Mouse (Mus musculus) macrophage (primary cell): ENCODE data around the gene Ppat. TPM values are rescaled to one million over a fixed set of nuclear protein-coding genes. Genes with fewer than 3 reads are reported as not detected.

ENCODE experiments used
- H3K27ac ChIP-seq: fragments of 350-480 bp; formaldehyde crosslinking; 2 replicates; pipeline ENCODE4 v1.9.0; 2021
- H3K36me3 ChIP-seq: fragments of 350-480 bp; formaldehyde crosslinking; 2 replicates; pipeline ENCODE4 v1.9.0; 2021; ENCODE audit errors: inconsistent target
- H3K4me3 ChIP-seq: fragments of 350-480 bp; formaldehyde crosslinking; 2 replicates; pipeline ENCODE4 v1.9.0; 2021; ENCODE audit errors: inconsistent target
- H3K79me2 ChIP-seq: fragments of 350-480 bp; formaldehyde crosslinking; 2 replicates; pipeline ENCODE4 v1.9.0; 2021; ENCODE audit errors: inconsistent target
- WGBS: methylation state at CpG from one replicate; pipeline ENCODE4 v1.1.7; 2026; ENCODE audit warnings: inconsistent platforms; ENCODE audit not compliant: missing documents; 5-methylcytosine and 5-hydroxymethylcytosine counted together
- polyA plus RNA-seq: library from polyadenylated mRNA; stranded (reverse); fragments of 250-400 nt; gene quantifications from 3 replicates; pipeline ENCODE4 v1.2.4, GENCODE M21; 2018; ENCODE audit warnings: inconsistent platforms

The Ppat gene
- polyA plus RNA-seq, 1 experiment from 2014 or later, result 7.5 TPM

- 100% methylated on average over 1 of the region's 1 CpGs for WGBS
- Histone ChIP-seq H3K4me3 (no peak overlapping the region), H3K79me2 (peaks cover 32% of the 10 kb centered on the region), H3K36me3 (peaks cover 58% of the 10 kb centered on the region), H3K27ac (no peak overlapping the region)
Measured at GRCm38 (mm10) chr5:76957954-76958353, 6.6 kb upstream of the Ppat start.

GRCm38 (mm10) chr5:76955474-76955873 lies 4.1 kb upstream of the Ppat start:
- Histone ChIP-seq H3K36me3 (peaks cover 34% of the 10 kb centered on the region), H3K79me2 (peaks cover 48% of the 10 kb centered on the region), H3K4me3 (no peak overlapping the region), H3K27ac (no peak overlapping the region)
- 87% methylated on average over 4 of the region's 4 CpGs for WGBS

- Histone ChIP-seq H3K36me3 (peaks cover 26% of the 10 kb centered on the region), H3K4me3 (no peak overlapping the region), H3K27ac (no peak overlapping the region; the same call in 1 of the 2 replicates), H3K79me2 (peaks cover 59% of the 10 kb centered on the region)
- 50% methylated on average over 6 of the region's 6 CpGs for WGBS
Measured at GRCm38 (mm10) chr5:76954271-76954900, 3.0 kb upstream of the Ppat start.

DNA sequence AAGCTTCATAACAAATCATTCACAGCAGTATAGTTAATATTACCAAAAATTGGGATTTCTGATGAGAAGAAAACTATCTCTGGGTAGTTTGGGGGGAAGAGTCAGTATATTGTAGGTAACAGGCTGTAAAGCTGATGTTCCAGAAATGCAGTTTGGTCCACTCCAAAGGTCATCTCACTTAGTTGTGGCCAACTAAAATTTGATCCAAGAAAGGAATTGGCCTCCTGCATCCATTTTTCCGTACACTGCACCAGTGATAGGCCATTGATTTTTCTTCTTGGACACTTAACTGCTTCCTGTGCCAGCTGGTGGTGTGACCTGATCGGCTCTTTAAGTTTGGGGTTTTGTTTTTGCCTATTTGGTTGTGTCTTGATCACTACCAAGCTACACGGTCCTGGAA lies 2.4 kb upstream of the Ppat start:
- H3K4me3 ChIP-seq, result no peak overlapping the region
- peaks cover 65% of the 10 kb centered on the region for H3K79me2 ChIP-seq
- peaks cover 23% of the 10 kb centered on the region for H3K36me3 ChIP-seq
- 79% methylated on average over 3 of the region's 3 CpGs for whole genome bisulfite sequencing
- H3K27ac ChIP-seq, result no peak overlapping the region

- Histone ChIP-seq H3K27ac (peak overlapping the region; percentile 53), H3K4me3 (peak overlapping the region; percentile 79), H3K36me3 (peaks cover 10% of the 10 kb centered on the region), H3K79me2 (peaks cover 79% of the 10 kb centered on the region)
- WGBS, result 4% methylated on average over 7 of the region's 7 CpGs
Measured at GRCm38 (mm10) chr5:76952112-76953040, 998 bp upstream of the Ppat start.

GRCm38 (mm10) chr5:76950343-76951105 lies 854 bp downstream of the Ppat start:
- Histone ChIP-seq H3K36me3 (no peaks in the 10 kb centered on the region), H3K79me2 (peaks cover 89% of the 10 kb centered on the region), H3K27ac (peak overlapping the region; percentile 35), H3K4me3 (peak overlapping the region; percentile 79)
- WGBS, result 0% methylated on average over 24 of the region's 24 CpGs

DNA sequence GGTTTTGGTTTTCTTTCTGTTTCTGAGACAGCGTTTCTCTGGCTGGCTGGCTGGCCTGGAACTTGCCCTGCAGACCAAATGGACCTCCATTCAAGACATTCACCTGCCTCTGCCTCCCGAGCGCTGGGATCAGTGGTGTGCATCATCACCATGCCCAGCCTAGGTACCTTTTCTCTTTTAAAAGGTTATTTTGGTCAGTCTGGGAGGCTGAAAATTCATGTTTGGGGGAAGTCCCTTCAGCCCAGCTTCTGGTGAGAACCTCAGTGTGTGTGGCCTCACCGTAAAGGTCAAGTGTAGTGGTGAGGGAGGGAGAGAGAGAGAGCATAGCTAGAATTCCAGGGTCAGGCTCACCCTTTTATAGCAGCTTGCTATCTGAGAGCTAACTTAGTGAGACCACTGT lies 3.6 kb downstream of the Ppat start:
- H3K4me3 ChIP-seq, result no peak overlapping the region
- H3K27ac ChIP-seq, result no peak overlapping the region
- no peaks in the 10 kb centered on the region for H3K36me3 ChIP-seq
- peaks cover 91% of the 10 kb centered on the region for H3K79me2 ChIP-seq
- 70% methylated on average over 4 of the region's 4 CpGs for WGBS

DNA sequence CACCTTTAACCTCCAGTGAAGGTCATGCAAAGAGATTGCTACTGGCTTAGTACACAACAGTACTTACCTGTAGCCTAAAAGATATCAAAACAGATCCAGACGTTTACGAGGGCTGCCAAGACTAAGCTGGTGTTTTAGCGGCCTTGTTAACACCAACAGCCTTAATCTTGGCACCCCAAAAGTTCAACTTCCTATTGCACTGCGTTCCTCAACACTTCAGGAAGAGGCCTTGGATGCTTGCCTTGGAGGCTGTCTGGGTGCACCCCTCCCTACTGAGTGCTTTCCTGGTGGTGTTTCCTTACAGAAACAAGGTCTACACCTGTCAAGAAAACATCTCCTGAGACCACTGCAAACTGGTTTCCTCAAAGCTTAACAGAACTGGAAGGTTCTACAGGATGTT lies 4.2 kb downstream of the Ppat start:
- H3K4me3 ChIP-seq, result no peak overlapping the region
- WGBS, result 14% methylated on average over 4 of the region's 4 CpGs
- no peaks in the 10 kb centered on the region for H3K36me3 ChIP-seq
- no peak overlapping the region for H3K27ac ChIP-seq
- H3K79me2 ChIP-seq, result peaks cover 90% of the 10 kb centered on the region

- WGBS, result 100% methylated on average over 2 of the region's 2 CpGs
- H3K36me3 ChIP-seq, result no peaks in the 10 kb centered on the region
- no peak overlapping the region for H3K27ac ChIP-seq
- no peak overlapping the region for H3K4me3 ChIP-seq
- peaks cover 99% of the 10 kb centered on the region for H3K79me2 ChIP-seq
Measured at GRCm38 (mm10) chr5:76945678-76946033, 5.7 kb downstream of the Ppat start.

GRCm38 (mm10) chr5:76944965-76945677 lies 6.3 kb downstream of the Ppat start:
- no peak overlapping the region for H3K4me3 ChIP-seq
- H3K36me3 ChIP-seq, result no peaks in the 10 kb centered on the region
- WGBS, result 67% methylated on average over 6 of the region's 6 CpGs
- no peak overlapping the region for H3K27ac ChIP-seq
- peaks cover 97% of the 10 kb centered on the region for H3K79me2 ChIP-seq

GRCm38 (mm10) chr5:76942505-76942904 lies 8.9 kb downstream of the Ppat start:
- H3K36me3 ChIP-seq, result no peaks in the 10 kb centered on the region
- H3K27ac ChIP-seq, result no peak overlapping the region
- H3K4me3 ChIP-seq, result no peak overlapping the region
- H3K79me2 ChIP-seq, result peaks cover 71% of the 10 kb centered on the region
- WGBS, result 96% methylated on average over 4 of the region's 4 CpGs

DNA sequence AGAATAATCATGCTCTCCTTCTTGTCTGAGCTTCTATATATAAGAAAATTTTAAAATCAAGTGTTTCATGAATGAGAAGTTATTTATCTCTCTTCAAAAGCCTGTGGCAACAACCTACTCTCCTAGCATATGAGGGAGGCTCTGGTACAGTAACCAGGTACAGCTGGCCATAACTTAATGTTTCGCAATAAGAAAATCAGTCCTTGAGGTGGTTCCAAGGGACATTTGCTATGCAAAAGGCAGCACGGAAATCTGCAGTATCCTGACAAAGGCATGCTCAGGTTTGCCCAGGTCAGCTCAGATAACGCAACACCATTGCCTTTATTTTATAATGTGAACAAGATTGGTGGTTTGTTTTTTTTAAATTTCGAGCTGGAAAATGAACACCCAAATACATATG lies 9.4 kb downstream of the Ppat start:
- Histone ChIP-seq H3K27ac (no peak overlapping the region), H3K36me3 (no peaks in the 10 kb centered on the region), H3K4me3 (no peak overlapping the region), H3K79me2 (peaks cover 66% of the 10 kb centered on the region)
- 90% methylated on average over 4 of the region's 4 CpGs for WGBS

DNA sequence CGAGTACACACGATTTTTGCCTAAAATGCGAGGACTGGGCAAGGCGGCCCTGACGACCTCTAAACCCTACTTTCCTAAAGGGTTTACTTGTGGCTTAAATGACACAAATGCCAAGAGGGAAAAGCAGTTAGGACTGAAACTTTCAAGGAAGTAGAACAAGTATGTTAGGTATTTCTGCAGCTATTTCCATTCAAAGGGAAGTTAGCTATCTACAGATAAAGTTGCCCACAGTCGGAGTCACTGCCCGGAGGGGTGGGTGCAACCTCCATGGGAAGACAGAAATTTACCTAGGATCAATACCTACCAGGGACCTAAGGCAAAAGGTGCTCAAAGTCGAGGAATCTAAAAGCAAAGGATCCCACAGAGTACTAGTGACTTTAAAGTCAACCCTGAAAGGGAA lies 11.7 kb downstream of the Ppat start:
- no peak overlapping the region for H3K4me3 ChIP-seq
- 95% methylated on average over 8 of the region's 8 CpGs for WGBS
- H3K36me3 ChIP-seq, result no peaks in the 10 kb centered on the region
- H3K79me2 ChIP-seq, result peaks cover 43% of the 10 kb centered on the region
- no peak overlapping the region for H3K27ac ChIP-seq

DNA sequence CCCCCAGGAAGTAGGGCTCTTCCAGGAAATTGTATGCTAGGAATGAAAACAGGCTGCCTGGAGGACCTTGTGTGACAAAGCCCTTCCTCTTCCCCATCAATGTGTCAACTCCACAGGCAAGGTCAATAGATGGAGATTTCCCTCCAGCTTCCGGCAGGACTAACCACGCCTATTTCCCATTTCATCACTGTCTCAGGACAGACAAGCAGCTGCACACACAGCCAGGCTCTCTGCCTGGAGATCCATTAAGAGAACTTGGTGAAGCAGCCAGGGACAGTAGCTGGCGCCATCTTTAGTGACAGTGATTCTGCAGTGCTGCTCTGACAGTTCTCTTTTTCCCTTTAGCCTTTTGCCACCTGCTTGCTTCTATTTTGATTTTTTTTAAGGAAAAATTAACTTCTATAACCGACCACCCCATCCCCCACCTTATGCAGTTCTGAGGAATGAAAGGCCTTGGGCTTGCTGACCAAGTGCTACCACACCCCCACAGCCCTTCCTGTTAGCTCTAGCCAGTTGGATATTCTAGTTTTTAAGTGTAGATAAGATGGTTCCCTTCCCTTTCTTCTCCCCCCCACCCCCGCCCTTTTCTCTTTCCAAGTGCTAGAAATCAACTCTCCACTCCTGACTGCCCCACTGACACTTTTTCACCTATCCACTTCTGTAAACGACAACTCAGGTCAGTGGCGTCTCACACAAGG lies 22.0 kb downstream of the Ppat start:
- peaks cover 8% of the 10 kb centered on the region; the same call in 1 of the 2 replicates for H3K79me2 ChIP-seq
- no peak overlapping the region for H3K4me3 ChIP-seq
- peaks cover 6% of the 10 kb centered on the region; the same call in 1 of the 2 replicates for H3K36me3 ChIP-seq
- H3K27ac ChIP-seq, result no peak overlapping the region
- 69% methylated on average over 7 of the region's 7 CpGs for WGBS
